Mouse (Mus musculus) lung, postnatal 0 days (tissue): Measurements from ENCODE around the gene Aqp9. TPM values are rescaled to one million over a fixed set of nuclear protein-coding genes. Genes with fewer than 3 reads are reported as not detected.
"Not testable (repeated sequence)": the region's sequence is repeated elsewhere in the genome, so short reads cannot be mapped to it uniquely, and the experiment has no call there.

Source experiments
- ATAC-seq: fragments of 200-750 bp; cut with Nextera tagmentation; 2 replicates; pipeline ENCODE4 v1.8.0; 2017; ENCODE audit warnings: moderate library complexity
- DNase-seq: peaks from one replicate; pipeline ENCODE4 v3.0.0-alpha.2; 2016; ENCODE audit warnings: low spot score
- H3K27ac ChIP-seq: fragments of 300-500 bp; sonication (generic); 2 replicates; pipeline ENCODE4 v1.5.1; 2014; ENCODE audit warnings: antibody characterized with exemption, mild to moderate bottlenecking, low read length, mixed read lengths
- H3K27me3 ChIP-seq: fragments of 300-500 bp; sonication (generic); replicated peaks from 2 replicates; pipeline ENCODE4 v1.6.1; 2014; ENCODE audit warnings: low read length, mixed read lengths; ENCODE audit not compliant: insufficient read depth
- H3K36me3 ChIP-seq: fragments of 300-500 bp; sonication (generic); 2 replicates; pipeline ENCODE4 v1.6.1; 2014; ENCODE audit warnings: low read length, mixed read lengths; ENCODE audit not compliant: insufficient read depth
- H3K4me1 ChIP-seq: fragments of 300-500 bp; sonication (generic); 2 replicates; pipeline ENCODE4 v1.6.1; 2014; ENCODE audit warnings: antibody characterized with exemption, low read depth, low read length, mixed read lengths; ENCODE audit not compliant: insufficient read depth
- H3K4me2 ChIP-seq: fragments of 300-500 bp; sonication (generic); replicated peaks from 2 replicates; pipeline ENCODE4 v1.6.1; 2014; ENCODE audit warnings: low read depth, mild to moderate bottlenecking, low read length, moderate library complexity, mixed read lengths
- H3K4me3 ChIP-seq: fragments of 300-500 bp; sonication (generic); 2 replicates; pipeline ENCODE4 v1.5.1; 2014; ENCODE audit warnings: low read depth, low read length
- H3K9ac ChIP-seq: fragments of 300-500 bp; sonication (generic); replicated peaks from 2 replicates; pipeline ENCODE4 v1.6.1; 2014; ENCODE audit warnings: low read depth, mild to moderate bottlenecking
- H3K9me3 ChIP-seq: fragments of 300-500 bp; sonication (generic); 2 replicates; pipeline ENCODE4 v1.6.1; 2016; ENCODE audit warnings: low read length, mixed read lengths
- CTCF ChIP-seq: IDR thresholded peaks from 2 replicates; pipeline ENCODE4 v1.5.1; 2016; ENCODE audit warnings: antibody characterized with exemption, mild to moderate bottlenecking
- EP300 ChIP-seq: IDR thresholded peaks from 2 replicates; pipeline ENCODE4 v1.6.1; 2016; ENCODE audit warnings: antibody characterized with exemption, mild to moderate bottlenecking, control low read depth
- WGBS: fragments of 180-500 bp; shearing (Covaris S2); extraction: QIAGEN DNeasy Blood & Tissue Kit; methylation state at CpG from one replicate; pipeline ENCODE4 v1.1.7; 2014; 5-methylcytosine and 5-hydroxymethylcytosine counted together
- polyA plus RNA-seq: library from polyadenylated mRNA; unstranded; fragments of >200 nt; fragmentation: Nextera tagmentation; extraction: Ambion mirVana; gene quantifications from 2 replicates; pipeline ENCODE4 v1.2.1, GENCODE M21; 2015

Aqp9 gene
- polyA plus RNA-seq, 1 experiment from 2014 or later: 0.78 TPM

GRCm38 (mm10) chr9:71133190-71133589 is 35.3 kb downstream of the Aqp9 start:
- no peak overlapping the region for H3K4me2 ChIP-seq
- TF ChIP-seq EP300 (no peak), CTCF (no peak)
- ATAC-seq: no peak
- H3K36me3 ChIP-seq: no peaks in the 10 kb centered on the region
- no peak overlapping the region for H3K9ac ChIP-seq
- H3K4me3 ChIP-seq: no peak overlapping the region
- no peak for DNase-seq
- no peaks in the 10 kb centered on the region for H3K4me1 ChIP-seq
- H3K9me3 ChIP-seq: no peaks in the 10 kb centered on the region
- H3K27ac ChIP-seq: no peak overlapping the region
- WGBS: 67% methylated on average over 5 of the region's 5 CpGs
- no peaks in the 10 kb centered on the region for H3K27me3 ChIP-seq

GRCm38 (mm10) chr9:71131822-71132221 is 36.7 kb downstream of the Aqp9 start:
- Histone ChIP-seq H3K9me3 (no peaks in the 10 kb centered on the region), H3K9ac (no peak overlapping the region), H3K36me3 (no peaks in the 10 kb centered on the region), H3K27ac (no peak overlapping the region), H3K4me1 (no peaks in the 10 kb centered on the region), H3K4me2 (no peak overlapping the region), H3K27me3 (no peaks in the 10 kb centered on the region), H3K4me3 (no peak overlapping the region)
- WGBS: 34% methylated on average over 5 of the region's 5 CpGs
- ATAC-seq (no peak), DNase-seq (no peak)
- TF ChIP-seq EP300 (no peak), CTCF (no peak)

GRCm38 (mm10) chr9:71128911-71129310 is 39.6 kb downstream of the Aqp9 start:
- Histone ChIP-seq H3K4me3 (no peak overlapping the region), H3K27me3 (no peaks in the 10 kb centered on the region), H3K4me1 (no peaks in the 10 kb centered on the region), H3K9me3 (no peaks in the 10 kb centered on the region), H3K36me3 (no peaks in the 10 kb centered on the region), H3K4me2 (no peak overlapping the region), H3K27ac (no peak overlapping the region), H3K9ac (no peak overlapping the region)
- ATAC-seq (no peak), DNase-seq (peak; percentile 81)
- TF ChIP-seq EP300: no peak
- TF ChIP-seq CTCF: peak; percentile 81
- WGBS: 38% methylated on average over 5 of the region's 5 CpGs

GRCm38 (mm10) chr9:71126205-71126604 is 42.3 kb downstream of the Aqp9 start:
- Histone ChIP-seq H3K27me3 (no peaks in the 10 kb centered on the region), H3K36me3 (no peaks in the 10 kb centered on the region), H3K4me3 (no peak overlapping the region), H3K4me2 (no peak overlapping the region), H3K9ac (no peak overlapping the region), H3K4me1 (no peaks in the 10 kb centered on the region), H3K27ac (no peak overlapping the region), H3K9me3 (no peaks in the 10 kb centered on the region)
- 5% methylated on average over 2 of the region's 2 CpGs for WGBS
- DNase-seq (no peak), ATAC-seq (no peak)
- peak; percentile 44 for TF ChIP-seq CTCF
- no peak for TF ChIP-seq EP300

- H3K27ac ChIP-seq, DNase-seq, H3K9me3 ChIP-seq, H3K4me1 ChIP-seq, H3K27me3 ChIP-seq, H3K4me2 ChIP-seq, H3K36me3 ChIP-seq, ATAC-seq, H3K9ac ChIP-seq, H3K4me3 ChIP-seq: not testable (repeated sequence)
- 80% methylated on average over 5 of the region's 8 CpGs for WGBS
Measured at GRCm38 (mm10) chr9:71123095-71123494, 45.4 kb downstream of the Aqp9 start.

GRCm38 (mm10) chr9:71120924-71121323 is 47.6 kb downstream of the Aqp9 start:
- no peak for DNase-seq
- no peaks in the 10 kb centered on the region for H3K27me3 ChIP-seq
- no peaks in the 10 kb centered on the region for H3K9me3 ChIP-seq
- no peak for ATAC-seq
- no peaks in the 10 kb centered on the region for H3K4me1 ChIP-seq
- H3K4me3 ChIP-seq: no peak overlapping the region
- 0 out of 2 replicates have a peak, but pooled peaks have one; percentile 13 for TF ChIP-seq CTCF
- no peak for TF ChIP-seq EP300
- 76% methylated on average over 9 of the region's 9 CpGs for WGBS
- H3K36me3 ChIP-seq: no peaks in the 10 kb centered on the region
- H3K27ac ChIP-seq: no peak overlapping the region
- H3K9ac ChIP-seq: no peak overlapping the region
- H3K4me2 ChIP-seq: no peak overlapping the region

GRCm38 (mm10) chr9:71113166-71113565 is 55.3 kb downstream of the Aqp9 start:
- H3K4me1 ChIP-seq: no peaks in the 10 kb centered on the region
- 74% methylated on average over 6 of the region's 6 CpGs for WGBS
- TF ChIP-seq CTCF (no peak), EP300 (no peak)

More at GRCm38 (mm10) chr9:71113166-71113565, 55.3 kb downstream of the Aqp9 start:
- no peaks in the 10 kb centered on the region for H3K27me3 ChIP-seq
- H3K4me2 ChIP-seq: no peak overlapping the region
- no peak overlapping the region for H3K9ac ChIP-seq
- H3K9me3 ChIP-seq: no peaks in the 10 kb centered on the region
- no peaks in the 10 kb centered on the region for H3K36me3 ChIP-seq
- no peak overlapping the region for H3K4me3 ChIP-seq
- no peak overlapping the region for H3K27ac ChIP-seq
- no peak for ATAC-seq
- DNase-seq: no peak
